Mouse (Mus musculus) embryonic facial prominence, embryonic 15.5 days (tissue): ENCODE measurements at regions not wholly inside any gene's neighbourhood (a gene's known extent, or its start where the extent isn't known, plus 50 kb on each side); places are given as distances from the start of the nearest gene placed in this dataset.

Experiments used
- ATAC-seq: fragments of 200-750 bp; cut with Nextera tagmentation; 2 replicates; pipeline ENCODE4 v1.8.0; 2017; ENCODE audit warnings: low read depth, moderate TSS enrichment; ENCODE audit not compliant: insufficient number of reproducible peaks, low FRiP score, low TSS enrichment
- H3K27ac ChIP-seq: fragments of 300-500 bp; sonication (generic); replicated peaks from 2 replicates; pipeline ENCODE4 v1.5.1; 2015; ENCODE audit warnings: mild to moderate bottlenecking, inconsistent platforms
- H3K27me3 ChIP-seq: fragments of 300-500 bp; sonication (generic); 2 replicates; pipeline ENCODE4 v1.6.1; 2015; ENCODE audit warnings: inconsistent platforms
- H3K36me3 ChIP-seq: fragments of 300-500 bp; sonication (generic); 2 replicates; pipeline ENCODE4 v1.6.1; 2015; ENCODE audit warnings: mild to moderate bottlenecking, inconsistent platforms
- H3K4me1 ChIP-seq: fragments of 300-500 bp; sonication (generic); 2 replicates; pipeline ENCODE4 v1.6.1; 2015; ENCODE audit warnings: inconsistent platforms
- H3K4me2 ChIP-seq: fragments of 300-500 bp; sonication (generic); replicated peaks from 2 replicates; pipeline ENCODE4 v1.6.1; 2015; ENCODE audit warnings: mild to moderate bottlenecking, inconsistent platforms
- H3K4me3 ChIP-seq: fragments of 300-500 bp; sonication (generic); replicated peaks from 2 replicates; pipeline ENCODE4 v1.5.1; 2015; ENCODE audit warnings: mild to moderate bottlenecking, inconsistent platforms
- H3K9ac ChIP-seq: fragments of 300-500 bp; sonication (generic); 2 replicates; pipeline ENCODE4 v1.6.1; 2015; ENCODE audit warnings: inconsistent platforms
- H3K9me3 ChIP-seq: fragments of 300-500 bp; sonication (generic); replicated peaks from 2 replicates; pipeline ENCODE4 v1.6.1; 2016; ENCODE audit warnings: inconsistent platforms
- WGBS: fragments of 180-500 bp; shearing (Covaris S2); methylation state at CpG from one replicate; pipeline ENCODE4 v1.1.7; 2015; 5-methylcytosine and 5-hydroxymethylcytosine counted together

DNA sequence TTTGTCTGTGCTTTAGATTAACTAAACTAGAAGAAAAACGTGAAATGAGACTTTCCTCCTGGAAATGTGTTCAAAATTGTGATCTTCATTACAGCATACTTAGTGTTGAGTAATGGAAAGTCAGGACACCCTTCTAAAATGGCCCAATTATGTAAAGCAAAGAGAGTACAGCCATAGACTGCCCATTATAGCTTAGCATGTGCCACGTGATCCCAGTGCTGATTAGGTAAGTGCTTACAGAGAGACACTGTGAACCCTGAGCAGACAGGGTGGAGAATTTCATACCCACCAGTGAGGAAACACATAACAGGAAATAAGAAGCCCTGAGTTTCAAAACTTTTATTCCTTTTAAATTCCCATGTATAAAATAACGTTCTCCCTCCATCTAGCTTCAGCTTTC lies 587.3 kb upstream of the Nrsn1 start:
- no peak overlapping the region for H3K9ac ChIP-seq
- ATAC-seq = no peak

GRCm38 (mm10) chr13:25857096-25857495 lies 586.8 kb upstream of the Nrsn1 start:
- Histone ChIP-seq H3K4me1 (no peaks in the 10 kb centered on the region), H3K27me3 (no peaks in the 10 kb centered on the region), H3K27ac (no peak overlapping the region), H3K4me3 (no peak overlapping the region), H3K9ac (no peak overlapping the region), H3K36me3 (no peaks in the 10 kb centered on the region), H3K9me3 (no peaks in the 10 kb centered on the region), H3K4me2 (no peak overlapping the region)
- ATAC-seq = no peak
- WGBS = 72% methylated on average over 3 of the region's 3 CpGs

More for the DNA sequence above, 587.3 kb upstream of the Nrsn1 start:
- H3K36me3 ChIP-seq = no peaks in the 10 kb centered on the region
- 41% methylated on average over 3 of the region's 3 CpGs for WGBS
- no peak overlapping the region for H3K27ac ChIP-seq
- H3K27me3 ChIP-seq = no peaks in the 10 kb centered on the region
- H3K4me2 ChIP-seq = no peak overlapping the region
- no peak overlapping the region for H3K4me3 ChIP-seq
- no peaks in the 10 kb centered on the region for H3K9me3 ChIP-seq
- H3K4me1 ChIP-seq = no peaks in the 10 kb centered on the region

DNA sequence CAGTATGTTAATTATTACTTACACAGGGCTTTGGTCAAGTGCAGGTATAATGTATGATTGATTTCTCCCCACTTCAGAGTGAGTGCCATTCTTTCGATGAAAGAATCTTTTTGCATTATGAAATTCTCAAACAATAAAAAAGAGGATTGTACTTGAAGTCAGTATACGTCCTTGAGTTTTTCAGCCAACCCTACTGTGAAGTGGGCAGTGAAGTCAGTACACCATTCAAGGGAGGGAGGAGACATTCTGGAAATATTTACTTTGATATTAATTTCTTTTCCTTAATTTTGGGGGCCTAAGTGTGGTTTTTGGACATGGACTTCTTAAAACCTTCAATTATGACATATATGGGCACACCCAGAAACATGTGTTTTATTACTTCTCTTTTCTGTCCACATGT lies 586.2 kb upstream of the Nrsn1 start:
- 86% methylated on average over 2 of the region's 2 CpGs for WGBS
- Histone ChIP-seq H3K9me3 (no peaks in the 10 kb centered on the region), H3K4me1 (no peaks in the 10 kb centered on the region), H3K9ac (no peak overlapping the region), H3K27ac (no peak overlapping the region), H3K4me2 (no peak overlapping the region), H3K27me3 (no peaks in the 10 kb centered on the region), H3K36me3 (no peaks in the 10 kb centered on the region), H3K4me3 (no peak overlapping the region)
- ATAC-seq = no peak

DNA sequence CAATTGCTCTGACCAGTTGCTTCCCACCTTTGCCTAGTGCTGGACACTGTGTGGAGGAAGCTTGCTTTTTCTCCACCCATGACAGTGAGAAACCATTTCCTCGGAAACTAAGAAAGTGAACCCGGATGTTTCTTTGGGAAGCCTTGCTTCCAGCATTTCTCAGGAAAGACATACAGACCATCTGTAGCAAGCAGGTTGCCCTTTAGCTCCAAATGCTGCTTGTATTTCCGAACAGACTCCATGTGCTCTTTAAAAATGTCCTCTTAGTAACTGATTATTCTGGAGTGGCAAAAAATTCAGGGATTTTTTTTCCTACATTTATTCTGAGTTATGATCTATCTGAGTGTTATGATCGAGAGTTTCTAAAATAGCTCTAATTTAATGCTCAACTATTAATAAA lies 577.9 kb upstream of the Nrsn1 start:
- WGBS = 80% methylated on average over 4 of the region's 4 CpGs

DNA sequence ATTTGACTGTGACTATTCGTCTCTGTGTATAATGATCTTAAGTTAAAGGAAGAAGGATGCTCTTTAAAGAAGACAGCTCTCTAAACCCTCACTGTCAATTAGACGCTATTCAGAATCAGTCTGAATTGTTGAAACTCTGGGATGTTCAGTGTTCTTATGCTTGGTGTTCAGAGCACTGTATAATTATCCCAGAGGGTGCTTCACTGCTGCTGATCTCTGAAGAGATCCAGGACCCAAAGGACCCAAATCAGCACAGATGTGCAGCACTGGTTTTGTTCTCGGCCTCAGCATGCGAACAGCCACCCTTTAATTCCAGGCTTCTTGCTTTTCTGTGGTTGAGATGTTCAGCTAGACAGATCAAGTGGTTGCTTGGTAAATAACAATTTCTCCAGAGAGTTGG lies 567.9 kb upstream of the Nrsn1 start:
- 75% methylated on average over 4 of the region's 4 CpGs for WGBS

More for the DNA sequence above, 577.9 kb upstream of the Nrsn1 start:
- no peaks in the 10 kb centered on the region for H3K4me1 ChIP-seq
- H3K27me3 ChIP-seq = no peaks in the 10 kb centered on the region
- no peaks in the 10 kb centered on the region for H3K36me3 ChIP-seq
- no peaks in the 10 kb centered on the region for H3K9me3 ChIP-seq
- no peak overlapping the region for H3K4me3 ChIP-seq
- no peak overlapping the region for H3K27ac ChIP-seq
- ATAC-seq = no peak
- H3K9ac ChIP-seq = no peak overlapping the region
- H3K4me2 ChIP-seq = no peak overlapping the region

GRCm38 (mm10) chr13:25829146-25829924 lies 559.0 kb upstream of the Nrsn1 start:
- H3K4me1 ChIP-seq = peaks cover 6% of the 10 kb centered on the region
- H3K36me3 ChIP-seq = no peaks in the 10 kb centered on the region
- peak overlapping the region; percentile 25; the same call in 1 of the 2 replicates for H3K4me2 ChIP-seq
- H3K27me3 ChIP-seq = no peaks in the 10 kb centered on the region
- H3K27ac ChIP-seq = peak overlapping the region; percentile 83
- H3K9ac ChIP-seq = no peak overlapping the region
- no peak overlapping the region for H3K4me3 ChIP-seq
- H3K9me3 ChIP-seq = no peaks in the 10 kb centered on the region
- peak; percentile 82 for ATAC-seq
- WGBS = 19% methylated on average over 8 of the region's 8 CpGs

More for the DNA sequence above, 567.9 kb upstream of the Nrsn1 start:
- H3K4me3 ChIP-seq = no peak overlapping the region
- no peaks in the 10 kb centered on the region for H3K9me3 ChIP-seq
- H3K4me1 ChIP-seq = no peaks in the 10 kb centered on the region
- no peak for ATAC-seq
- H3K27me3 ChIP-seq = no peaks in the 10 kb centered on the region
- no peaks in the 10 kb centered on the region for H3K36me3 ChIP-seq
- no peak overlapping the region for H3K4me2 ChIP-seq
- no peak overlapping the region for H3K27ac ChIP-seq
- H3K9ac ChIP-seq = no peak overlapping the region

DNA sequence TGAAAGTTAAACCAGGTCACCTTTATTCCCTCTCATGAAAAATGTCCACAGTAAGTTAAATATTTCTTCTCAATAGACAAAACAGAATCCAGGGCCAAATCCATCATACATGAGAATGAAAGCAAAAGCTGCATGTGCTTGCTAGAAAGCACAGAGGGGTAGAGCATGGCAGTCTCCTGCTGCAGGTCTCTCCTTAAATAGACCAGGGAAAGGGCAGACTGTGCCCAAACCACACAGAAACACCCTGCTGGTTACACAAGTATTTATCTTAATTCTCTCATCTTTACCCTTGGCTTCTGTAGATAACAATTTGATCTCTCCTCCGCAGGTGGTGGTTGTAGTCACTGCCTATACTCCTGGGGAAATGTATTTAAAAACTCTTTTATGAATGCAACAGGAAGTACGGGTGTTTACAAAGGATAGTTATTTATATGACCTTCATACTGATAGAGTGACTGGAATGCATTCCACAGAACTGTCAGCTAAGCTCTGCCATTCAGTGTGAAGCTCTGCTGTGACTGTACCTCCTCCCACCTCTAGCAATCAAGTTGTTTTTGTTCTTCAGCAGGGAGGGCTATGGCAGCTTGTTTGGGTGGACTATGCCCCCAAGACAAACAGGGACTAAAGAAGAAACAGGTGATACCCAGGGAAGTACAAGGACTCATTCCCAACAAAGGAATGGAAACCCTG lies 538.4 kb upstream of the Nrsn1 start:
- Histone ChIP-seq H3K4me1 (no peaks in the 10 kb centered on the region), H3K27me3 (no peaks in the 10 kb centered on the region), H3K4me3 (no peak overlapping the region), H3K36me3 (no peaks in the 10 kb centered on the region), H3K27ac (no peak overlapping the region), H3K4me2 (no peak overlapping the region), H3K9me3 (no peaks in the 10 kb centered on the region), H3K9ac (no peak overlapping the region)
- no peak for ATAC-seq
- WGBS = 68% methylated on average over 2 of the region's 2 CpGs

GRCm38 (mm10) chr13:25793216-25793803 lies 523.0 kb upstream of the Nrsn1 start:
- ATAC-seq = no peak
- Histone ChIP-seq H3K27ac (no peak overlapping the region), H3K36me3 (no peaks in the 10 kb centered on the region), H3K27me3 (no peaks in the 10 kb centered on the region), H3K4me2 (no peak overlapping the region), H3K4me3 (no peak overlapping the region), H3K9me3 (no peaks in the 10 kb centered on the region), H3K9ac (no peak overlapping the region), H3K4me1 (no peaks in the 10 kb centered on the region)
- 17% methylated on average over 2 of the region's 2 CpGs for WGBS

GRCm38 (mm10) chr13:25781161-25781560 lies 510.9 kb upstream of the Nrsn1 start:
- Histone ChIP-seq H3K27ac (no peak overlapping the region), H3K4me3 (no peak overlapping the region), H3K4me2 (no peak overlapping the region), H3K36me3 (no peaks in the 10 kb centered on the region), H3K4me1 (no peaks in the 10 kb centered on the region), H3K27me3 (no peaks in the 10 kb centered on the region), H3K9me3 (no peaks in the 10 kb centered on the region), H3K9ac (no peak overlapping the region)
- no peak for ATAC-seq
- 65% methylated on average over 5 of the region's 5 CpGs for WGBS

GRCm38 (mm10) chr13:25777706-25778105 lies 507.4 kb upstream of the Nrsn1 start:
- Histone ChIP-seq H3K4me2 (no peak overlapping the region), H3K36me3 (no peaks in the 10 kb centered on the region), H3K4me1 (no peaks in the 10 kb centered on the region), H3K27me3 (no peaks in the 10 kb centered on the region), H3K27ac (no peak overlapping the region), H3K9me3 (no peaks in the 10 kb centered on the region), H3K4me3 (no peak overlapping the region), H3K9ac (no peak overlapping the region)
- 76% methylated on average over 3 of the region's 3 CpGs for WGBS
- no peak for ATAC-seq

GRCm38 (mm10) chr13:25774586-25775182 lies 504.4 kb upstream of the Nrsn1 start:
- H3K4me3 ChIP-seq = no peak overlapping the region
- no peaks in the 10 kb centered on the region for H3K27me3 ChIP-seq
- 38% methylated on average over 2 of the region's 2 CpGs for WGBS
- no peak overlapping the region for H3K9ac ChIP-seq
- ATAC-seq = no peak
- no peaks in the 10 kb centered on the region for H3K4me1 ChIP-seq
- no peak overlapping the region for H3K4me2 ChIP-seq
- no peaks in the 10 kb centered on the region for H3K36me3 ChIP-seq
- no peak overlapping the region for H3K27ac ChIP-seq
- no peaks in the 10 kb centered on the region for H3K9me3 ChIP-seq
